Mouse (Mus musculus) right cerebral cortex, postnatal 14 days (tissue): ENCODE measurements around the gene Mcrip1.
A peak's percentile ranks its signal among the peaks of the same experiment; 100 is the strongest.
"Not testable (repeated sequence)": the region's sequence is repeated elsewhere in the genome, so short reads cannot be mapped to it uniquely, and the experiment has no call there.

Source experiments
- DNase-seq: peaks from one replicate; pipeline ENCODE4 v3.0.0; 2022

Gene Mcrip1

DNA sequence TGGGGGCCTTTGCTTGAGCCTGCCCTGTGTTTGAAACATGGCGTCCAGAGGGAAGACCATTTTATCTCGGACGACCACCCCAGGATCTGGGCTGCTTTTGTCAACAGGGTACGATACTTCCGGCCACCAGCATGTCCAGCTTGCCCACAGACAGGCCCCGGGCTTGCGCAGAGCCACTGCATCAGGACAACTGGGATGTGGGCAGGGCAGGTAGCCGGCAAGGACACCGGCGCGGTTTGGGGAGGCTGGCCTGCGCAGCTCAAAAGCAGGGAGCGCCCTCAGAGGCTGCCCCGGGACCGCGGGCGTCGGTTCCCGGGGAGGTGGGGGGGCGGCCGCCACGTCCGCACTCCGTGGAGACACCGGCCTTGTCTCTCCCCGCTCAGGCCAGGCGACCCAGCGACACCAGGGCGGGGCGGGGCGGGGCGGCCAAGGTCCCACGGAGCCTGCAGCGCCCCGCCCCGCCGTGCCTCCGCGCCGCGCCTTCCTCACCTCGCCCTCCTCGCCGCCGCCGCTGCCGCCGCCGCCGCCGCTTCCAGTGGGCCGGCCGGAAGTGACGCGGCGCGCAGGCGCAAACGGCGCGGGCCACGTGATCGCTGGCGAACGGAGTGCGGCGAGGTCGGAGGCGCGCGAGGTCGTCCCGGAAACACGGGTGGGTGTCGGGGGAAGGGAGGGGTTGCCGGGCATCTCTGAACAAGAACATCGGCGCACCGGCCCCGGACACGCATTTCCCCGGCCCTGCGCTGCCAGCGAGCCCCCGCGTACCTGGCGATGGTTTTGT is at the start of gene Mcrip1:
Mcrip1 (minus strand) TSS at position 560 of the 778 bp plus-strand sequence.
- peak; percentile 96 for DNase-seq

DNA sequence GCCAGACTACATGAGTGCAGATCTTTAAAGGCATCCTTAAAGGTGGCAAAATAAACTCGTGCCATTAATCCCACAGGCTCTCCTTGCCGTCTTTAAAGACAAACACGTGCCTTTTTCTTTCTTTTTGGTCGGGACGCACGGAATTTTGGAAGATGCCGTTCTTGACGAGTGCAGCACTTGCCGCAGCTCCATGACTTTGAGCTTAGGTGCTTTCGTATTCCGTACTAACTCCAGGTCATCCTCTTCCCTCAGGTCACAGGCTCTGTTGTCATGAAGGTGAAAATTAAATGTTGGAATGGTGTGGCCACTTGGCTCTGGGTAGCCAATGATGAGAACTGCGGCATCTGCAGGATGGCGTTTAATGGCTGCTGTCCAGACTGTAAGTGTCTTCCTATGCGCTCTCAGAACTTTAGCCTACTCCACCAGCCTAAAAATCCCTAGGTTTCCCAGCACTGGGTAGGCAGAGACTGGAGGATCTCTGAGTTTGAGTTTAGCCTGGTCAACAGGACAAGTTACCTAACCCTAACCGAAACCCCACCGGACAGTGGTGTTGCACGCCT is 49.5 kb upstream of the Mcrip1 start:
- no peak for DNase-seq

DNA sequence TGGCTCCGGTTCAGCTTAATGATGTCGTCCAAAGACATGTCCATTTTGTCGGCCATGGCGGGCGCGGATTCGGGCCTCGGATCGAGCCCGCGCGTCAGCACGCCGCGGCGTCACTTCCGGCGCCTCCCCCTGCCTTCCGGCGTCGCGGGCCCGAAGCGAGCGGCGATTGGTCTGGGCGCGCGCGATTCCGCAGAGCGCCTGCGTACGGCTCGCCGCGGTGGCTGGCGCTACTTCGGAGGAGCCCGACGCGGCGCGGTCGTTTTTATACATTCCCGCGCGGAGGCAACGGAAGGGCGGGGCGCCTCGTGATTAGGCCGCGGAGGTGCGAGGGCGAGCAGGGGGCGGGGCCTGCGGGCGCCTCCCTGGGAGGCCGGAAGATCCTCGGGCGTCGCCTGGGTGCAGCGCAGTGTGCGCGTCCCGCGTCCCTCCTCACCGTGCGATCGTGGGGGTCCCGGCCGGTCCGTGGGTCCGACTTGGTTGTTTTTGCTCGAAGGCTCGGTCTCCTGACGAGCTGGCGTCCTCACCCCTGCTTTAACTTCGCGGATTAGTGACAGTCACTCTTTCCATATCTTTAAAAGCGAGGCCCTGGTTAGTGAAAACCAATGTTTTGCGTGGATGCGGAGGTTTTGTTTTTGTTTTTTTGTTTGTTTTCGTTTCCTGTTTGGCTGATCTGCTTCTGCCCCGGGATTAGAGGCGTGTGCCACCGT is 48.9 kb upstream of the Mcrip1 start, which contains the start of the genes Alyref and Anapc11:
Alyref (minus strand) TSS at position 83 of the 707 bp plus-strand sequence.
Anapc11 (plus strand) TSS at position 139 of the 707 bp plus-strand sequence.
- peak; percentile 92 for DNase-seq

DNA sequence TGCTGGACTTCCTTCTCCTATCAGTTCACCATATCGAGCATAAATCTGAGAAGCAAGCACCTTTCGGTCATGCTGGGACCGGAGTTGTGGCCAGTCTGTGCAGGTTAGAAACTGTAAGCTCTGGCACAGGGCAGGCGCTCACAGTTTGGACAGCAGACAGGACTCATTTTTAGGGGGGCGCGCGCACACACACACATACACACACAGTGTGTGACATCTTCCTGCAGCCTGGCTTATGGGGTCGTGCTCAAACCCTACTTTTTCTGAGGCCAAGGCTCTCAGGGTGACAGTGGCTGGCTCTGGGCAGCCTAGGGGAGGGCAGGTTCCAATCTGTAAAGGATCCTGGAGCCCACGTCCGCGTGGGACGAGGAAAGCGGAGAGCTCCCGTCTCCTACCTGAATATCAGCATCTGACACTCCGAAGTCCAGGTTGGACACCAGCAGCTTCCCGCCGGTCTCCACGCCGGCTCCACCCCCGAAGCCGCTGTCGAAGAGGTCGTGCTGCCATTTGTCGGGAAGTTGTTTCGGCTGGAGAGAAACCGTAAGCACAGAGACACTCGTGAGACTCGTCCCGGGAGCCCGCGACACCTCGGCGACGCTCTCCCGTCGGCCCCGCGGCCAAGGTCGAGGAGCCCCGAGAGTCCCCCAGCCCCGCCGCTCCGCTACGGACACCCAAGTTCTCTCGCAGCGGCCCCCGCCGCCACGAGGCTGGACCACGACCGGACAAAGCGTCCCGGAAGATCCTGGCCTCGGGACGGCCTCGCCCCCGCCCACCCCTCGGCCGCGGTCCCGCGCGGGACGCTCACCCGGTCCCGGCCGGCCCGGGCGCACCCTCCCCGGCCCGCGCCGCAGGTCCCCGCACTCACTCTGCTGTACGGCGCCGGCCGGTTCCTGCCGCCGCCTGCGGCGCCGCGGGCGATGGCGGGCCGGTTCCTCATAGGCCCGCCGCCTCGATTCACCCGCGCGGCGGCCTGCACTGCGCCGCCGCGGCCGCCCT is 48.0 kb upstream of the Mcrip1 start:
- no peak for DNase-seq

DNA sequence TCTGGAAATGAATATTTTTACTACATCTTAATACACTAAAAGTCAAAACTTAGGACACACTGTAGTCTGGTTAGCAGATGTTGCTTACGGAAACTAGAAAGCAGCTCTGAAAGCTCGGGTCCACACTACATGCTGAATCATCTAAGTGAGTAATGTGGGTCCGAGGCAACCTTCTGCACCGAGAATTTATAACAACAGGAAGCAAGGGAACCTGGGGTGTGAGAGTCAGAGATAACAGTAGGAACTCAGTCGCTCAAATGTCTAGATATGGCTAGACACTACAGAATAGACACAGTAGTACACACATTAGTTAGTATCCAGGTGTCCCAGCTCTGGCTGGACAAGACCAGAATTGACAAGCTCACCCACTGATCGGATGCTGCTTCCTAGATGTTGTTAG is 39.0 kb upstream of the Mcrip1 start:
- no peak for DNase-seq

DNA sequence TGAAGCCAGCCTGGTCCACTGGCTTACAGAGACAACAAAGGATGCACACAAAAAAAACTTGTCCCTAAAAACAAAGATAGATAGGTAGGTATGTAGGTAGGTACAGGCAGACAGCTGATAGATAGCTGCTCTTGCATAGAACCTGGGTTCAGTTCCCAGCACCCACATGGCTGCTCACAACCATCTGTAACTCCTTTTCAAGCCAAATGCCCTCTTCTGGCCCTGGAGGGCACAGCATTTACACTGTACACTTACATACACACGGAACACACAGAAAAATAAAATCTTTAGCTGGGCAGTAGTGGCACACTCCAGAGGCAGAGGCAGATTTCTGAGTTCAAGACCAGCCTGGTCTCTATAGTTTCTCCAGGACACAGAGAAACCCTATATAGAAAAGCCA is 34.4 kb upstream of the Mcrip1 start:
- no peak for DNase-seq

DNA sequence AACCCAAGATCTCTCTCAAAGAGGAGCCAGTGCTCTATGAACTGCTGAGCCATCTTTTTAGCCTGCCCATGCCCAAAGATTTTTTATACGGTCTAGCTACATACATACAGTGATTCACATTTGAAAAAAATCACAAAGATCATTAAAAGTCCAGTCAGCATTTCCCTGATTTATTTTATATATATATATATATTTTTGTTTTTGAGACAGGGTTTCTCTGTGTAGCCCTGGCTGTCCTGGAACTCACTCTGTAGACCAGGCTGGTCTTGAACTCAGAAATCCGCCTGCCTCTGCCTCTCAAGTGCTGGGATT is 33.4 kb upstream of the Mcrip1 start:
- DNase-seq = not testable (repeated sequence)

DNA sequence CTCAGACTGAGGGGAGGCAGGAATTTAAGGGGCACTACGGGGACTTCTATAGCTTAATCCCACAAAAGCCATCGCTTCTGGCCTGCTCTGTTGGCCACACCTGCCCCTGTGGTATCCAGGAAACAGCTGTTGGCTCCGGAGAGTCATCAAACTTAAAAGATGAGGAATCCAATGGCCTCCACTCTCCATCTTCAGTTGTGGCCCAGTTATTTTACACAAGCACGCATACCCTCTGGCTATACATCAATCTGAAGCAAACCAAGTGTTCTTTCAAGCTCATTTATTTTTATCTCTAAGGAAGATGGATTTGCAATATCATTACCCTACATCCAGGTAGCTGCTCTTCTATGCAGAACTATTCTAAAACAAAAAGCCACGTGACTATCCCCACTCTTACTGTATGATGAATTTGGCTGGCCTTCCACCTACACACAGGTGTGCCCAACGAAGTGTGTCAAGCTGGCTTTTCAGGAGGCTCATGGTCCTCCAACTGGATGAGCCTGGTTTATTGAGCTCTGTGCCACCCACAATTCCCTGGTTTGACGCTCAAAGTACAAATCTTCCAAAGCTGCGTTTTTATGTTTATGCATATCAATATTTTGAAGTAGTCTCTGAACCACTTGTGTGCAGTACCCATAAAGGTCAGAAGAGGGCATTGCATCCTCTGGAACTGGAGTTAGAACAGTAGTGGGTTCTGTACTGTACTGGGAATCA is 32.9 kb upstream of the Mcrip1 start:
- no peak for DNase-seq

DNA sequence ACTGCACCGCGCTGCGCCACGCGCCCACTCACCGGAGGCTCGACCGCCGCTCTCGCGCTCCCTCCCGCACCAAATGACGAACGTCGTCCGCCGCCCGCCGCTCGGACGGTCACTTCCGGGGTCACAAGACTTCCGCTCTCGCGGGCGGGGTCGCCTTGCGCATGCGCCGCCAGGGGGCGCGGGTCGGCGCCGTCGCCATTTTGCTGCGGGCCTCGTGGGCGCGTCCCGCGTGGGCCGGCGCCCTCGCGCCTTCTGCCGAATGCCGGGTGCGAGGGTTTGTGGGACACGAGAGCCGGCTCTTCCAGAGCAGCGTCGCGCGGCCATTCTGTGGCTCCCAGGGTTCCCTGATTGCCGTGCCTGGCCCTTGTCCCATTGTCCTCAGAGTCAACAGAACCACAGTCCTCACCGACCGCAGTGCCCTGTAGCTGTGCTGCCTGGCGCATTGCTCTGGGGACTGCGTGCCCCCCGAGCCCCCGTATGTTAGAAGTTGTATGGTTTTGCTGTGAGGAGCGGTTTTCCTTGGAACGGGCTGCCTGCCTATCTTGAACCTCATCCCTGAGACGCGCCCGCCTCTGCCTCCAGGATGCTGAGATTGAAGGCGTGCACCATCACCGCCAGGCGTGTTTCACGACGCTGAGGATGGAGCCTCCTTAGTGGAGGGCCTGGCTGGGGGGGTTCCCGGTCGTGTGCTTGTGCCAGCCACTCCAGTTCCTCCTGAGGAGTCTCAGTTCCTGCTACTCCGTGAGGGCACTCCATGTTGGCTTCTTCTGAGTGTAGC is 32.2 kb upstream of the Mcrip1 start, which contains the start of gene Arhgdia:
Arhgdia (minus strand) TSS at position 135 of the 778 bp plus-strand sequence.
- peak; percentile 90 for DNase-seq

DNA sequence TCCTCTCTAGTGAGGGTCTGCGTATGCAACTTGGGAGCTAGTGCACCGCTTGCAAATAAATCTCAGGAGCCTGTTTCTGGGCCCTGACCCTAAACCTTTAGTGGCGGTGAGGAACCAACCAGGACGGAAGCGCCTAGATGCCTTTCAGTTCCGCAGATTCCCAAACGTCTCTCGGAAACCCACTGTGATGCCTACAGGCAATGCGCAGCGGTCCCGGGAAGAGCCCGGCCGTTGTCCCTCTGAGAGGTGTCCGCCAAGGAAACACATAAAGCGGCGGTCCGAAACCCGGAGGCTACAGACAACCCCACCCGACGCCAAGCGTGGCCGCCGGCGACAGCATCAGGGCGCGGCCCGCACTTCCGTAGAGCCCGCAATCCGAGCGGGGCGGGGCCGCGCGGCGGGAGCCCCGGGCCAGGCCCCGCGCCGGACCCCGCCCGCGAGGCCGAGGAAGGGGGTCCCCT is 31.4 kb upstream of the Mcrip1 start:
- peak; percentile 37 for DNase-seq

DNA sequence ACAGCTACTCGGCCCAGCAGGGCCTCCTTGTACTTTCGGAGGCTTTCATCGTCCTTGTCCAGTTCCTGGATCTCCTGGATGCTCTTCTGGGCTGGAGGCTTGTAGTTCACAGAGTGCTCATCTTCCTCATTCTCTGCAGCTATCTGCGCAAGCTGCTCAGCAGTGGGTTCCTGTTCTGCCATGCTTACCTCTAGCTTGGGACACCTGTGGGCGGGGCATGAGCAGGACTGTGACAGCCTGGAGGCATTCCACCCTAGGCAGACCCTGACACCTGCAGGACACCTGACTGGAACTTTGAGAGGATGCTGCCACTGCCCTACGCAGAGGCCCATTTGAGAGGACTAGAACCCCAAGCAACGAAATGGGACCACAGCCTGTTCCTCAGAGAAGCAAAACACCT is 30.7 kb upstream of the Mcrip1 start:
- no peak for DNase-seq

DNA sequence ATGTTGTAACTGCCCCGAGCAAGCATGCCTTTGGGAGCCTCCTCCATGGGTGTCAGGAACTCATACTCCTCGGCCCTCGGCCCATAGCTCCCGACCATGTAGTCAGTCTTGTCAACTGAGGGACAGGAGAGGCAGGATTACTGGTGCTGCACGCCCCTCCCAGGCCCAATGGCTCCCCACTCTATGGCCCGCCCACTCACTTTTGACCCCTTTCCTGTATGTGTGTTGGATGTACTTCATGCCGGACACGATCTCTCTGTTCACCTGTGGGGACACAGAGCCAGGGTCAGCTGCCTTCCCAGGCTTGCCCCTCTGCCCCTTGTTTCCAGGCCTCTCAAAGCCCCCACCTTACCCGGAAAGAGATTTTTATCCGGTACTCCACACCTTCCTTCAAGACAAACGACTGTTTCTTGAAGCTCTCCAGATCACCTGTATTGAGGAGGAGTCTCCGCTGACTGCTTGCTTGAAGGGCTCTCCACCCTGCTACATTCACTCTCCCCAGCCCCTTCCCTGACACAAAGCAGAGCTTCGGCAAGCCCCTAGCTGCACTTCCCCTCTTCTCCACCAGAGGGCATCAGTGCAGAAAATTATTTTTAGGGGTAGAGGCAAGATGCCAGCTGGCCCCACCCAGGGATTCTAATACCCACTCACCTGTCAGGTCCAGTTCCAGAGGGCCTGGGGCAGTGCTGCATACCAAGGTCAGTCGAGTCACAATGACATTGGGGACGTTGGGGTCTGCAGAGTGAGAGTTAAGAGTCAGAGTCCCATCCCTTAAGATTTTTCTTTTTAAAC is 30.0 kb upstream of the Mcrip1 start:
- DNase-seq = peak; percentile 79

DNA sequence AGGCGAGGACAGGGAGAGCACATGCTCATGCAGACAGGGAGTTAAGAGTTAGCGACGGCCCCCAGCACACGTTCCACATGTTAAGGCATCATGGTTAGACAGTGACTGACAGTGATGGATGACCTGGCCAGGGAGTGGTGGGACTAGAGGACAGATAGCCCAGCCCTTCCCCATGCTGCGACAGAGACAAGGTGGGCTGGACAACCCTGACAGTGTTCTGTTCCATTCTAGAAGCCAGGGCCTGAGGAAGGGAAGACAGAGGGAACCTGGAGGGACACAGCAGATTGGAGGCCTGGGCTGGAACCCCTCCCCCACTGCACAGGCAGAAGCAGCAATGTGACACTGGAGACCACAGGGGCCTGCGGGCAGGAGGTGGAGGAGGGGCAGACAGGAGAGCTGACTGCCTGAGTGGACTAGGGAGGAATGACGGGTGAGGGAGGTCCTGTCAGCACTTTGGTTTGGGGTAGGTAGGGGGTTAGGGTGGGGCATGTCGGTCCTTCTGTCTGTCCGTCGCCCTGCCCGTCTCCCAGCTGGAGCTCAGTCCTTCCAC is 29.2 kb upstream of the Mcrip1 start:
- no peak for DNase-seq

DNA sequence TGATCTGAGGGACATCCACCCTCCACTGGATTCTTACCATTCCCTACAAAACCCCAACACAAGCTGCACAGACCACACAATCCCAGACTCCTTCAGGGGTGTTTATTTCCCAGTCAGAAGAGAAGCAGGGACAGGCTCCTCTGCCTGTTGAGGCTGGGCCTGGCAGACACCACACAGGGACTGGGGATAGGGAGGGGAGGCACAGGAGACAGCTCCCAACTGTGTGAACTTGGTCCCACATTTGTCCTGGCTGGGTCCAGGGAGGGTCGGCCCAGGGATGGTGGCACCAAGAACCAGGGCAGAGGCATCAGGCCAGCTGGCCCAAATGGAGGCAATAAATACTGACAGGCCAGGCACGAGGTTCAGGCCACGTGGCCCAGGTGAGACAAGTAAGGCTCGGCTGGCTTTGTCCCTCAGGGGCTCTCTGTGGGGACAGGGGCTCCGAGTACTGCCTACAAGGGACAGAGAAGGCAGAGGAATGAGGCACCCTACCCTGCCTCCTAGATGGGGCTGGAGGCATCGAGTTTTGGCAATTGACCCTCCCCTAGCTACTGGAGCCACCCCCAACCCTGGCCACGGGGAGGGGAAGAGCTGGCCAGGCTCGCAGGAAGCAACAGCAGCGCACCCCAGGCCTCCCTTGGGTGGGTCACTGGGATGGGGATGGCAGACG is 28.6 kb upstream of the Mcrip1 start:
- DNase-seq = no peak

DNA sequence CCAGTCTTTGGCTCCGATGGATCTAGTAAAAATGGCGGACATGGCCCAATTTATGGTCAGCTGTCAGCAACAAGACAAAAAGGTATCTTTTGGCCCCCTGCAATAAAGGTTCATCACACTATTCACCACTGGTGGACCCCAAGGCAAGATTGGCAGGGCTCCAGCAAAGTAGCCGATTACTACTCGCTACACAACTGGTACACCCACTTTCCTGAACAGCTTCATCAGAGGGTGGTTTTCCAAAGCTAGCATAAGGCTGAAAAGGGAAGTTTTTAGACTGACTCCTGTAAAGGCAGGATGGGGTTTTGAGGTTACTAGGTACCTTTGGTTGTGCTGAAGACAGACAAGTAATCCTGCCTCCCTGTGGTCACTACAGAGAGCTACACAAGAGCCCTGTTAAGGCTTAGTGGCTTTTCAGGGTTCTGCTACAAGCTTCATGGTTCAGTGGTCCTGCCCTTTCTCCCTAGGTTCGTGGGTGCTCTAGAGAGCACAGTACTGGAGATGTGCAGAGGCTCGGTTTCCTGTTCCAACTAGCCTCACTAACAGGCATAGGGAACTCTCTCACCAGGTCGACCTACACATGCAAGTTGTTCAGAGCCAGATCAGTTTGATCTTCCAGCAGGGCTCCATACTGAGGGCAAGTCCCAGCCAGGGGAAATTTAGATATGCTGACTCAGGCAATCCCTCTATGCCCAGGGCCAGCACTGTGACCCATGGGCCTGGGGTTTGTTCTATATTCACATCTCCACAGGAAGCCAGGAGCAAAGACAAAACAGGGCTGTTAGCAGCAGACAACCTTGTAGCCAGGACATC is 27.9 kb upstream of the Mcrip1 start:
- DNase-seq = peak; percentile 37

DNA sequence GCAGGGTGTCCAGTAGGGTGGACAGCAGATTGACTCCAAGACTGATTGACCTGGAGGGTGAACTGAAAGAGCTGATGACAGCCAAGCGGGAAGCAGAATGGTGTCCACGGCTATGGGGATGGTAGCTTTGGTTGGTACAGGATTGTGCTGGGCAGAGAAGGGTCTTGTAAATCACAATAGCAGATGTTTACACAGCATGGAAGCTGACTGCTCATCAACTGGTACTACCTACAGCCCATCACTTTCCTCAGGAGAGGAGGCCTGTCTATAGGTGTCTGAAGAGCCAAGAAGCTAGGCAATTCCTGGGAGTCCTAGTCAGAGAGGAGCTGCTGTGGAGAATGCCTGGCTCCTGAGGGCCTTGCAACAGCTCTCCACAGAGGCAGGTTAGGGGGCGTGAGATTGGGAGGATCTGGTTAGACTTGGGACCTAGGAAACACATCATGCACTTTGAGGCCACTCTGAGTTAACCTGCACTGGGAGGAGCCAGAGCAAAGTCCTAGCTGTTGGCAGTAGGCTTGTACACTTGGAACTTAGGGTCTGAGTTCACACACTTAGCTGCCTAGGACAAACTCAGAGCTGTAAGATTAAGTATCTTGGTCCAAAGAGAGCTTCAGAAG is 26.9 kb upstream of the Mcrip1 start:
- no peak for DNase-seq

DNA sequence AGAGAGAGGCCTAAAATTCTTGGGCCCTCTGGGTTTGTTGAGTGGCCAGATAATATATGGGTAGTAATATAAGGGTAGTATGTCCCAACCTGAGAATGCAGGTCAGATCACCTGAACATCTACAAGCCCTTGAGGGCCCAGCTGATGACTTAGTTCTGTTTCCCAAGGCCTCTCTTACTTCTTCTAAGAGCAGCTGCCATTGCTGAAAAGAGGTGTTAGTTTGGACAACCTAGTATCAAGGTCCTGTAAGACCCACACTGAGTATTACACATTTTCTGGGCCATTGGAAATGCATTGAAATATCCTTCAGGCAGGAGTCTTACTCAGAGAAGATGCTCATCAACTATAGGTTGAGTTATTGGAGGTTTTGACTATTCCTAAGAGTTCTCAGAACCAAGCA is 26.4 kb upstream of the Mcrip1 start:
- no peak for DNase-seq

DNA sequence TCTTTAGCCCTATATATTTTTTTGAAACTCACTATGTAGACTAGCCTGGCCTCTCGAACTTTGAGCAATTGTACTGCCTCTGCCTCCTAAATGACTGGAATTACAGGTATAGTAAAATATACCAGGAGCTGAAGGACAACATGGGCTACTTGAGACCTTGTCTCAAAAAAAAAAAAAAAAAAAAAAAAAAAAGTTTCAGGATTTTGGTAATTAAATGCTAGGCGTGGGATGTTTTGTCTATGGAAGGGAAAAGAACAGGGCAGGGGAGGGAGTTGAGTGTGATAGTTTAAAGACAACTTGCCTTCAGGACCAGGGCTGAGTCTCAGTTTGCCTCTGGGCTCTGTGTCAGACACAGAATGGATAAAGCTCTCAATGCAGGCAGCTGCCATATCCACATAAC is 25.5 kb upstream of the Mcrip1 start:
- no peak for DNase-seq
